Mouse (Mus musculus): ENCODE measurements around the gene Cbfa2t2. TPM values are rescaled to one million over a fixed set of nuclear protein-coding genes. Genes with fewer than 3 reads are reported as not detected.

The Cbfa2t2 gene
- total and polyA plus RNA-seq, 2 experiments from 2014 or later, result 31.3 to 57.8 TPM

DNA sequence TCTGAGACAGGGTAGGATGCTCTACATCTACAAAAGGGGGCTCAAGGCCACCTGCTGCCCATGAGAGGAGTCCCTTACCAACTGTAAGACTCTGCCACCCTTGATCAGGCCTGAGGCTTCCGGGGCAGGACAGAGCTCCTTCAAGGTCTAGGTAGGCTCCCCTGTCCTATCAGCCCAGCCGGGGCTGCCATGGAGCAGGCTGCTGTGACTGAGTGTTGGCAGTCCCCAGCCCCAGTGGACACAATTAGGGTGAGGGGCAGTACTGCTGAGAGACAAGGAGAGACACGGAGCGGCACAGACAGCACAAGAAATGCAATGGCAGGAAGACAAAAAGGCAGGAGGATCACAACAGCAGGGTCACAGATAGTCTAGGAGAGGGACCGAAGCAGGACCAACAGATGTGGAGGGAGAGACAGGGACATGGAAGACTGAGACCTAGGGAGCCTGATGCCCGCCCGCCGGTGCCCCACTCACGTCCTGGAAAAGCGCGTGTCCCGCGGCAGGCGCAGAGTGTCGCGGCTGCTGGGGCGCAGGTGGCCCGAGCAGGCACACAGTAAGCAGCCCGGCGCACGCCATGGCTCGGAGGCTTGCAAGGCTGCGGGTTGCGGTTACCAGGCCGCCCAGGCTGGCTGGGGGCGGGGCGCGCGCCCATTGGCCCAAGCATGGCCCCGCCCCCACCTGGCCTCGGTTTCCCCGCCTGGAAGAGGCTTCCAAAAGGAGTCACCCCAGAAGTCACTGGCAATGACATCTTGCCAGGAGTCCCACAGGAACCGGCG lies 122.2 kb downstream of the Cbfa2t2 start, which contains the start of gene Necab3:
Gene Necab3 (minus strand): TSS at position 627 of the 776 bp plus-strand sequence.
- Histone ChIP-seq H3K4me1 (ENCODE audit: insufficient read depth, low read length) (peaks cover 9% of the 10 kb centered on the region), H3K36me3 (ENCODE audit: insufficient read depth, low read length) (0 out of 2 replicates have a peak, but pooled peaks cover 3% of the 10 kb centered on the region), H3K27me3 (ENCODE audit: insufficient read depth, low read length) (no peaks in the 10 kb centered on the region), H3K9ac (replicated peaks; ENCODE audit: low read length, poor library complexity, severe bottlenecking) (peak within 1 kb of the TSS; percentile 63), H3K27ac (ENCODE audit: low read depth, low read length) (no peak within 1 kb of the TSS), H3K4me2 (ENCODE audit: low read depth, low read length, poor library complexity, severe bottlenecking) (peak within 1 kb of the TSS; percentile 80), H3K4me3 (ENCODE audit: low read depth, low read length) (peak within 1 kb of the TSS; percentile 47), H3K9me3 (ENCODE audit: low read length) (no peaks in the 10 kb centered on the region)
- no peak for DNase-seq (ENCODE audit: low spot score)
- WGBS, result 8% methylated on average over 32 of the region's 34 CpGs
- ATAC-seq (ENCODE audit: low FRiP score), result peak; percentile 61; the same call in 1 of the 2 replicates
- TF ChIP-seq CTCF (IDR thresholded peaks at IDR 0.05), result no peak

- no peak for DNase-seq (ENCODE audit: low spot score)
- Histone ChIP-seq H3K4me2 (ENCODE audit: low read depth, low read length, poor library complexity, severe bottlenecking) (no peak overlapping the region), H3K27me3 (ENCODE audit: insufficient read depth, low read length) (no peaks in the 10 kb centered on the region), H3K9ac (replicated peaks; ENCODE audit: low read length, poor library complexity, severe bottlenecking) (no peak overlapping the region), H3K27ac (ENCODE audit: low read depth, low read length) (no peak overlapping the region), H3K4me3 (ENCODE audit: low read depth, low read length) (no peak overlapping the region), H3K4me1 (ENCODE audit: insufficient read depth, low read length) (peaks cover 3% of the 10 kb centered on the region; the same call in 1 of the 2 replicates), H3K36me3 (ENCODE audit: insufficient read depth, low read length) (no peaks in the 10 kb centered on the region), H3K9me3 (ENCODE audit: low read length) (no peaks in the 10 kb centered on the region)
- 93% methylated on average over 22 of the region's 22 CpGs for WGBS
- no peak for TF ChIP-seq CTCF (IDR thresholded peaks at IDR 0.05)
- no peak for ATAC-seq (ENCODE audit: low FRiP score)
Observed at GRCm38 (mm10) chr2:154563612-154564170, 127.4 kb downstream of the Cbfa2t2 start.

DNA sequence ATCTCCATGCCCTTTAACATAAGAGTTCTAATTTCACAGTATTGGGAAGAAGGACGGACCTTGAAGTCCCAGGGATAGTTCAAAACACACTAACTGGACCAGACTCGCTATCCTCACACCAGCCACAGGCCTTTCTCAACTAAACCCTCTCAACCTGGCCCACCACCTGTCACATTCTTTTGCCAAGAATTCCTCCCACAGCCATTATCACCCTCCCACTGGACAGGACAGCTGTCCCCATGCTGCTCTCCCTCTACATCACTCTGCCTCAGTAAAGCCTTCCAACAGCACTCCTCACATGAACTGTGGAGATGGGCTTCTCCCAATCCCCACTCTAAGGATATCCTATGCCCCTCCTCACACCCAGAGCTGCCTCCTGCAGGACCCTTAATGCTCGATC lies 129.3 kb downstream of the Cbfa2t2 start:
- WGBS, result 71% methylated on average over 3 of the region's 3 CpGs
- ATAC-seq (ENCODE audit: low FRiP score) (no peak), DNase-seq (ENCODE audit: low spot score) (peak; percentile 73)
- H3K4me1 ChIP-seq (ENCODE audit: insufficient read depth, low read length), result 0 out of 2 replicates have a peak, but pooled peaks cover 5% of the 10 kb centered on the region
- H3K9ac ChIP-seq (replicated peaks; ENCODE audit: low read length, poor library complexity, severe bottlenecking), result 0 out of 2 replicates have a peak overlapping the region, but pooled peaks have one; percentile 29
- no peak for TF ChIP-seq CTCF (IDR thresholded peaks at IDR 0.05)
- H3K36me3 ChIP-seq (ENCODE audit: insufficient read depth, low read length), result no peaks in the 10 kb centered on the region
- H3K27me3 ChIP-seq (ENCODE audit: insufficient read depth, low read length), result no peaks in the 10 kb centered on the region
- H3K27ac ChIP-seq (ENCODE audit: low read depth, low read length), result no peak overlapping the region
- H3K9me3 ChIP-seq (ENCODE audit: low read length), result no peaks in the 10 kb centered on the region
- no peak overlapping the region for H3K4me2 ChIP-seq (ENCODE audit: low read depth, low read length, poor library complexity, severe bottlenecking)
- H3K4me3 ChIP-seq (ENCODE audit: low read depth, low read length), result no peak overlapping the region

DNA sequence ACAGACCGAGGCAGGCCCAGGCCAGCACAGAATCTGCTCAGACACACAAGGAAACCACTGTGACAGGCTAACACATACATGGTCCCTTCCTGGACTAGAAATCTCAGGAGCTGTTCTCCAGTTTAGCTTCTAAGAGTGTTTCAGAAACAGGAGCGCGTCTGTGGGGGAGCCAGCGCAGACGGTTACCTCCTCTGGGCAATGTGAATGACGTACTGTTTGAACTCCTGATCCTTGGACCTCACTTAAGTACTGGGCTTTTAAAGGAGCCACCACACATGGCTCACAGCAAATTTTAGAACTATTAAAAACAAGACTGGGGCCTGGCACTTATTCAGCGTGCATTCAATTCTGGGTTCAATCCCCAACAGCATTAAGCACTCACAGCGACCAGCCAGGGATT lies 130.4 kb downstream of the Cbfa2t2 start:
- Histone ChIP-seq H3K4me1 (ENCODE audit: insufficient read depth, low read length) (0 out of 2 replicates have a peak, but pooled peaks cover 5% of the 10 kb centered on the region), H3K27me3 (ENCODE audit: insufficient read depth, low read length) (no peaks in the 10 kb centered on the region), H3K9me3 (ENCODE audit: low read length) (no peaks in the 10 kb centered on the region), H3K27ac (ENCODE audit: low read depth, low read length) (no peak overlapping the region), H3K36me3 (ENCODE audit: insufficient read depth, low read length) (no peaks in the 10 kb centered on the region), H3K9ac (replicated peaks; ENCODE audit: low read length, poor library complexity, severe bottlenecking) (no peak overlapping the region), H3K4me3 (ENCODE audit: low read depth, low read length) (no peak overlapping the region), H3K4me2 (ENCODE audit: low read depth, low read length, poor library complexity, severe bottlenecking) (no peak overlapping the region)
- ATAC-seq (ENCODE audit: low FRiP score), result no peak
- DNase-seq (ENCODE audit: low spot score), result no peak
- 50% methylated on average over 8 of the region's 8 CpGs for WGBS
- no peak for TF ChIP-seq CTCF (IDR thresholded peaks at IDR 0.05)

GRCm38 (mm10) chr2:154567766-154568165 lies 131.5 kb downstream of the Cbfa2t2 start:
- H3K27me3 ChIP-seq (ENCODE audit: insufficient read depth, low read length), result no peaks in the 10 kb centered on the region
- no peak for ATAC-seq (ENCODE audit: low FRiP score)
- H3K4me2 ChIP-seq (ENCODE audit: low read depth, low read length, poor library complexity, severe bottlenecking), result no peak overlapping the region
- DNase-seq (ENCODE audit: low spot score), result no peak
- TF ChIP-seq CTCF (IDR thresholded peaks at IDR 0.05), result no peak
- H3K9me3 ChIP-seq (ENCODE audit: low read length), result no peaks in the 10 kb centered on the region
- 0 out of 2 replicates have a peak, but pooled peaks cover 5% of the 10 kb centered on the region for H3K4me1 ChIP-seq (ENCODE audit: insufficient read depth, low read length)
- 62% methylated on average over 2 of the region's 2 CpGs for WGBS
- no peak overlapping the region for H3K27ac ChIP-seq (ENCODE audit: low read depth, low read length)
- H3K36me3 ChIP-seq (ENCODE audit: insufficient read depth, low read length), result no peaks in the 10 kb centered on the region
- H3K4me3 ChIP-seq (ENCODE audit: low read depth, low read length), result no peak overlapping the region
- no peak overlapping the region for H3K9ac ChIP-seq (replicated peaks; ENCODE audit: low read length, poor library complexity, severe bottlenecking)

All from midbrain, postnatal 0 days (tissue).